Mouse (Mus musculus) gastrocnemius, postnatal 36 days (tissue): ENCODE data around the gene Cpsf6. TPM values are rescaled to one million over a fixed set of nuclear protein-coding genes. Genes with fewer than 3 reads are reported as not detected.
"Not testable (repeated sequence)": the region's sequence is repeated elsewhere in the genome, so short reads cannot be mapped to it uniquely, and the experiment has no call there.

Experiments used
- DNase-seq, 2 experiments: peaks; one replicate each; pipeline ENCODE4 v3.0.0; 2022
- intact Hi-C: fragments of 180-260 bp; cut with DNase I; formaldehyde crosslinking; loops from one replicate; pipeline ENCODE4 v1.15.1; 2025
- total RNA-seq, 2 experiments: library from RNA; stranded (reverse); gene quantifications; 2 replicates each; pipeline ENCODE4 v1.2.3; 2021

The Cpsf6 gene
- total RNA-seq, 2 experiments from 2014 or later, result 18.9 to 20.3 TPM

DNA sequence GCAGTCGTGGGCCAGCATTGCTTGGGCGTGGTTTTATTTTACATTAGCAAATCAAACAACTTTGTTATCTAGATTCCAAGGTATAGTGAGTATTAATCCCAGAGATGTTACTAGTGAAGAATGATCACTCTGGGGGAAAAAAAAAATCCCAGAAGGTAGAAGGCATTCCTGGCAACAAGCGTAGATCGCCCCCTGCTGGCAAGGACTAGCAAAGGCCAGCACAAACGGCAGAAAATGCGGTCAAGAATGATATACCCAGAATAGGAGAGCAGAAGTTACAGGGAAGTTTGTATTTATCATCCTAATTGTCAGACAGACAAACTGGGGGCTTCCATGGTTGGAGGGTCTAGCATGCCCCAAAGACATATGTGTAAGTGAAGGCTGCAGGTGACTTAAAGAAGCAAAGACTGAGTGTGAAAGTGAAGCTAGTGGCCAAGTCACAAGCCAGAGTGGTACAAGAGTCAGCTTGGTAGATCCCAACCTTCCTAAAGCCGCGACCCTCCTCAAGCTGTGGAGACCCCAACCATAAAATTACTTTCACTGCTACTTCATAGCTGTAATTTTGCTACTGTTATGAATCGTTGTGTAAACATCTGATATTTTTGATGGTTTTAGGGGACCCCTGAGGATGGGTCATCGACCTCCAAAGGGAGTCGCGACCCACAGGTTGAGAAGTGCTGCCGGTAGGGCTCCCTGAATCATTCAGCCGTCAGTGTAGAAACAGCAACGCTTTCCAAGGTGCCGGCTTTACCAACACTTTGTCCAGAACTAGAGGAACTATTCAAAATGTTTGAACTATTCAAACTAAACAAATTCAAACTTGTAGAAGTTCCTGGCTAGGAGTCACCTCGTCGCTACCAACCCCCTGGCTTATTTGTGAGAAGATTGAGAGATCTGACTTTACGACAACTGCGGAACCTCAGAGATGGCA is 22.9 kb upstream of the Cpsf6 start:
- intact Hi-C loops, result no loop called here
- peak; percentile 17 to 25 for DNase-seq

DNA sequence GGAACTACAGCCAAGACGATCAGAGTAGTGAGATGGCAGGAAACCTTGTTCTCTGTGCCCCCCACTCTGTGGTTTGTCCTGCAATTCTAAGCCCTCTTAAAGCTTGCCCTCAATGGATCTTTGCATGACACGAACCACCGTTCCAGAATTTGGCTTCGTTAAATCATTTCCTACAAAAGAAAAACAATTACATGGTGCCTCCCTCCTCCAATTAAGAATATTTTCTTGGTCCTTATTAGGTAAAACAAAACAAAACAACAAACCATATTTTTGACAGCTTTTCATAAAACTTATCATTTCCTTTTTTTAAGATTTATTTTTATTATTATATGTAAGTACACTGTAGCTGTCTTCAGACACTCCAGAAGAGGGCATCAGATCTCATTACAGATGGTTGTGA is 21.5 kb upstream of the Cpsf6 start:
- no peak for DNase-seq
- intact Hi-C loops, result no loop called here

DNA sequence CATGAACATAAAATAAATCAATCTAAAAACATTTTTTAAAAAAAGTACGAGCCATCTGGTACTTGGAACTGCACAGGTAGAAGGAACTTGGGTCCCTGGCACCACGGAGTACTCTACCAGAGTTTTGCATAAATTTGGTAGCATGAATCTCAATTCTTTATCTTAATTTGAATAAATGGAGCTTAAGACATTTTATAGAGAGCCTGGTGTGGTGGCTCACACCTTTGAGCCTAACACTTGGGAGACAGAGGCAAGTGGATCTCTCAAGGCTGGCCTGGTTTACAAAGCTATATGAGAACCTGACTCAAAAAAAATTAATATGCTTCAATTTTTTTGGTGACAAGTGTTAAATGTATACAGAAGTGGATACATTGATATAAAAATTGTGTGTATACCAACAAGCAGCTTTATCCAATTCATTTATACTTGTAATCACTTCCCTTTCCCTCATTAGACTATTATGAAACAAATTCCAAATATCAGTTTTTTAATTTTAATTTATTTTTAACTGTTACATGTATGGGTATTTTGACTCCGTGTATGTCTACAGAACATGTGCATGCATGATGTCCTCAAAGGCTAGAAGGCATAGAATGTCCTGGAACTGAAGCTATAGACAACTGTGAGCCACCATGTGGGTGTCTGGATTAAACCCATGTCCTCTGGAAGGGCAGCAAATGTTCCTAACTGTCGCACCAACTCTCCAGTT is 20.6 kb upstream of the Cpsf6 start:
- DNase-seq, result no peak
- intact Hi-C loops, result no loop called here

DNA sequence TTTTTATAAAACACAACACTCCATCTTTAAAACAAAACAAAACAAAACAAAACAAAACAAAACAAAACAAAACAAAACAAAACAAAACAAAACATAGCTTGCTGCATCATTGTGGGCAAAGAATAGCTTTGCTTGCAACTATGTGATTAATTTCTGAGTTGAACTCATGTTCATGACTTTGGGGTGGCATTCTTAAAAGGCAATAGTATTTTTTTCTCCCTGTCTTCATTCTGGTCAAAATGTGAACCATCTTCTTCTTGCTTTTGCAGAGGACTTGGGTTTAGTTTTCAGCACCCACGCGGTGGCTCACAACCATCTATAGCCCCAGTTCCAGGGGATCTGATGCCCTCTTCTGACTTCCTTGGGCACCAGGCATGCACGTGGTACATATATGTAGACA is 20.0 kb upstream of the Cpsf6 start:
- no peak for DNase-seq
- intact Hi-C loops, result no loop called here

DNA sequence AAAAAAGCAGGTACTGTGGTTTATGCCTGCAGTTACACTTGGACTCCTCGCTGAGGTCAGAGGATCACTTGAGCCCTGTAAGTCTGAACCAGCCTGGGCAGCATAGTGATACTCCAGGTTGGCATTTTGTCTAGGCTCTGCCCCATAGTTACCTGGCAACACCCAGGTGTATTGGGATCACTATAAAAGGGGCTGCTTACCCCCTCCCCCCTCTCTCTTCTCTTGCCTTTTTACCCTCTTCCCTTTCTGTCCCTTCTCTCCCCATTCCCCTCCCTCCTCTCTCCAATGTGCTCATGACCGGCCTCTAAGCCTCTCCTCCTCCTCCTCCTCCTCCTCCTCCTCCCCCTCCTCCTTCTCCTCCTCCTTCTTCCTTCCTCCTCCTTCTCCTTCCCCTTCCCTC is 19.4 kb upstream of the Cpsf6 start:
- DNase-seq, result no peak
- intact Hi-C loops, result no loop called here

DNA sequence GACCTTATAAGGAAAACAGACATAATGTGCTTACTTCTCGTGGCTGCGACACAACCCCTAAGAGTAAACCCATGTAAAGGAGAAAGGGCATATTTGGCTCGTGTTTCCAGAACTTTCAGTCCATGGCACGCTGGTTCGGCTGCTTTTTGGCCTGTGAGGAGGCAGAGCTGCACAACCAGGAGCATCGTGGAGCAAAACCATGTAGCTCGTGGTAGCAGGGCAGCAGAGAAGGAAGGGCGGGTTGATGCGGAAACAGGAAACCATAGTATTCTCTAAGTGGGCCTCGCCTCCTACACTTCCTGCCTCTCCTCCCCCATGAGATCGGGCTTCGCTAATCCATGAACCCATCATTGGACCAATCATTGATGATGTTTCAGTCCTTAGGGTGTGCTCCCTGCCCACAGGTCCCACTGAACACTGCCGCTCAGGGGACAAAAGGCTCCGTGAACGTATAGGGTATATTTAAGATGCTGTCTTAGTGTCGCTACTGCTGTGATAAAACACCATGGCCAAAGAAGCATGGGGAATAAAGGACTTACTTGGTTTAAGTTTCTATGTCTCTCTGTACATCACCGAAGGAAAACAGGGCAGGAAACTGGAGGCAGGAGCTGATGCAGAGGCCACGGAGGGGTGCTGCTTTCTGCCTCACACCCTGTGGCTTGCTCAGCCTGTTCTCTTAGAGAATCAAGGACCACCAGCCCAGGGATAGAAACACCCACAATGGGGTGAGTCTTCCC is 18.4 kb upstream of the Cpsf6 start:
- DNase-seq, result no peak
- intact Hi-C loops, result no loop called here

DNA sequence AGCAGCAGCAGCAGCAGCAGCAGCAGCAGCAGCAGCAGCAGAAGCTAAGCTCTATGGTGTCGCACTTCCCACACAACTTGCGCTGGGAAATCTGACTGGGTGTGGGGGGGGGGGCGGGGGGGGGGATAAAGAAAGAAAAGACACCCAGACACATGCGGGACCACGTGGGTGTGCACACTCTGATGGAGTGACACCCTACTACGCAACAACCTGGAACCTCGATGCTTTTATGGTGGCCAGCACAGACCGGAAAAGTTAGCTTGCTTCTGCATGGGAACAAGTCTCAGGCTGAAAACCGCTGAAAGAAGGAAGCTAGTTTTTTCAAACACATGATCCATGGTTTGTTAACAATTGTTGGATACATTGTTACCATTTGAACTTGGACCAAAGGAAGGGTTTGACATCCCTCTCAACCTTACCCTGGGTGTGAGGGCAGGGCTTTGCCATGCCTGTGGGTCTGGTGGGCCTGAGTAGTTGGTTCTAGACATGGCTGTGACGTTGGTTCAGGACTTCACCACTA is 17.4 kb upstream of the Cpsf6 start:
- DNase-seq, result no peak
- intact Hi-C loops, result no loop called here

DNA sequence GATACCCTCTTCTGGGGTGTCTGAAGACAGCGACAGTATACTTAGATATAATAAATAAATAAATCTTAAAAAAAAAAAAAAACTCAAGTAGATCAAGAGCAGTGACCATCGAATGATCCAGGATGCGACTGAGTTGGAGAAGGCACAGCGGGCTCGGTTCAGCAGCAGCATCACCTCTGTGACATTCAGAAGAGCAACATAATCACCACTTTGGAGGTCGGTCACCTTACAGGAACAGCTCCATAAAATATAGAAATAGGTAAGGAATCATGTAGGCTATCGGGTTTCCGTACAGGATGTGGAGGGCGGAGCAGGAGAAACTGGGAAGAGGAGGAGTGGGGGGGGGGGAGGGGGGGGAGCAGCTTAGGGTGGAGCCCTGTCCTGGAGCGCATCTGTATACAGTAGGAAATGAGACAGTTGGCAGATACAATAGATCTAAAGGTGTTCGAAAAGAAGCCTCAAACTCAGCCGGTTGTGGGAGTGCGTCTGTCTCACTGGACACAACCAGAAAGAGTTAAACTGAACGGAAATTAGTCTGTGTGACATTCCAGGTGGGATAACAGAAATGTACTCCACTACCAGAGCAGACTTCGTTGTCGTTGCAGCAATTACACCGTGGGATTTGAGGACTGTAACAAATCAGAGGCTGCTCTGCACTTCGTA is 16.7 kb upstream of the Cpsf6 start:
- intact Hi-C loops, result no loop called here

DNA sequence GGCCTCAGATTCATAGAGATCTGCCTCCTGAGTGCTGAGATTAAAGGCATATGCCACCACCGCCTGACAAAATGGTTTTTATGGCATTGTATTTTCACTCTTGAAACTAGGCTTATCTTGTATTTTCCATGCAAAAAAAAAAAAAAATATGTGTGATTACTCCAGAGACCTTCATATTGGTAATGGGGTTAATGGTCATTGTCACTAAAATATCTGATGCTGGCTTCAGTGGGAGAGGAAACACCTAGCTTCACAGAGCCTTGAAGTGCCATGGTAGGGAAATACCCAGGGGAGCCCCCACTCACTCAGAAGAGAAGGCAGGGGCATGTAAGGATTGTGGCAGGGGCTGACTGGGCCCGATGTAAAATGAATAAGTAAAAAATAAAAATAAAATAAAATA is 16.0 kb upstream of the Cpsf6 start:
- no peak for DNase-seq
- intact Hi-C loops, result no loop called here

More for the DNA sequence above, 16.7 kb upstream of the Cpsf6 start:
- no peak for DNase-seq

DNA sequence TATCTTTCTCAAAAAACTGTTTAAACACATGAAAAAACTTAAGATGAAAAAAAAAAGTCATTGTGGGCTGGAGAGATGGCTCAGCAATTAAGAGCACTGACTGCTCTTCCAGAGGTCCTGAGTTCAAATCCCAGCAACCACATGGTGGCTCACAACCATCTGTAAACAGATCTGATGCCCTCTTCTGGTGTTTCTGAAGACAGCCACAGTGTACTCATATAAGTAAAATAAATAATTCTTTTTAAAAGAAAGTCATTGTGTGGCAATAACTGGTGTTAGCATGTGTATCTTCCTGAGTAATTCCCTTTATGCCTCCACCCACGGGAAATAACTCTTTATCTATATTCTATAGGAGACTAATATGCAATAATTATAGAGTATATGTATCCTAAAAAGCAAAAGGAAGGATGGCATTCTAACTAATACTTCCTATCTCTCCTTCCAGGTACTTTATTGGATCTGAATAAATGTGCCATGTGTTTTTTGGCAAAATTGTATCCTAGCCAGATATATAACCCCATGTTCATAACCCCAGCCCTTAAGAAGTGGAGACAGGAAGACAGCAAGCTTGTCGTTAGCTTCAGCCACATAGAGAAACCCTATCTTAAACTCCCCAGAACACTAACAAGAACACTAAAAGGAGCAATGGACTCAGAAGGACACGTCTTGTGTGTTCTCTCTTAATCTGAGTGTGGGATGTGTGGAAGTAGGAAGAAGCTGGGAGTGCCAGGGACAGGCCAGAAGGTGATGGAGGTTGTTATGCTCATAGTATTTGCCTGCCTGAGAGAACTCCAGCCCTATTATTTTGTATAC is 15.1 kb upstream of the Cpsf6 start:
- intact Hi-C loops, result loop anchor here (5.0 kb wide), 1 partner anchor 42 kb away; no protein-coding TSS in a partner anchor
- DNase-seq, result no peak

DNA sequence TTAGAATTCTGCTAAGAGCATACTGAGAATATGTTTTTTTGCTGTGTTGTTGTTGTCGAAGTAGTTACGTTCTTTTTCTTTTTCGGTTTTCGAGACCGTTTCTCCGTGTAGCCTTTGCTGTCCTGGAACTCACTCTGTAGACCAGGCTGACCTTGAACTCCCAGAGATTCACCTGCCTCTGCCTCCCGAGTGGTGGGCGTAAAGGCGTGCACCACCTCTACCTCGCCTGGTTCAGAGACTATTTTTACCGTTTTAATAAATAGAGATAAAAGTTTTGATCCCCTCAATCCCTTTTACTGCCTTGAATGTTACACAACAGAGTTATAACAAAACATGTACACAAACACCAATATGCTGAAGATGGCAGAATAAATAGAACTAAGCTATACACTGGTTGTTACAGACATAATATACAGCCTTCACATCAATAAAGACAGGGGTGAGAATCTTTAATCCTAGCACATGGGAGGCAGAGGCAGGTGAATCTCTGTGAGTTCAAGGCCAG is 14.1 kb upstream of the Cpsf6 start:
- intact Hi-C loops, result loop anchor here (5.0 kb wide), 1 partner anchor 43 kb away; no protein-coding TSS in a partner anchor
- DNase-seq, result no peak

DNA sequence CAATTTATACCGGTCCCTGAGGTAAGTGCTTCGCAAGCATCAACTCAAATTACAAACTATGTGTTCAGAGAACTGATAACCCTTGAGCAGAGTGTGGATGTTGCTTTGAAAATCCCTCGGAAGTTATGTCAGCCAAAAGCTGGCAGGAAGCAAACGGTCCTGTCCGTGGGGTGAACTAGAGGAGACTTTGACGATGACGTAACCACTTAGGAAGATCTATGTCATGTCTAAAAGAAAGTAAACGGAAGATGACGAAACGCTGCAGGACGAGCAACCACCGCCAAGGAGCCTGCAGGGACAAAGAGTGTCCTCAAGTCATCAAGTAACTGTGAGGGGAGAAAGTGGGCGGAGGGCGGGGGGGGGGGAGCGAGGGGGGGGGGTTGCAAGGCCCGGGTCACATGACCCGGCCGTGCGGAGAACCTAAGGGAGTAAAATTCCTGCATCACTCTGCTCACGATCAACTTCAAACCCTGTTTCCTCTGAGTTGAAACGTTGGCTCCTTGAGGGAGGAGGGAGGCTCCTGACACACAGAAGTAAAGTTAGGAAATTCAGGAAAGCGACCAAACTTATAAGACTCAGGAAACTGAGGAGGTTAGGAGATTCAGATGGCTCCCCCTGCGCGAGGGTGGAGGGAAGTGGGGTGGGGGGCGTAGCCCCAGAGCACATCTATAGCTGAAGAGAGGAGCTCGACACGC is 13.5 kb upstream of the Cpsf6 start:
- intact Hi-C loops, result loop anchor here (5.0 kb wide), 1 partner anchor 44 kb away; no protein-coding TSS in a partner anchor
- DNase-seq, result peak in 1 of 2 experiments; percentile 22

DNA sequence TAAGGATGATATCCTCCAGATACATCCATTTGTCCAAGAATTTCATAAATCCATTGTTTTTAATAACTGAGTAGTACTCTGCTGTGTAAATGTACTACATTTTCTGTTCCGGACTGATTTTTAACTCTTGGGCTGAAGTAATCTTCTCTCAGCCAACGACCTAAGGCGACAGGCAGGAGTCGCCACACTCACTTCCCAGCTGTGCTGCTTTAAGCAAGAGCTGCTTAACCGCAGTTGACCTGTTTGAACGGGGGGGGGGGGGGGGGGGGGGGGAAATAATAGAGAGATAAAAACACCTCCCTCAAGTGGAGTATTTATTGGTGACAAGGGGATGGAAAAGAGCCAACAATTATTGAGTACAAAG is 13.0 kb upstream of the Cpsf6 start:
- intact Hi-C loops, result loop anchor here (5.0 kb wide), 1 partner anchor 44 kb away; no protein-coding TSS in a partner anchor
- DNase-seq, result no peak

DNA sequence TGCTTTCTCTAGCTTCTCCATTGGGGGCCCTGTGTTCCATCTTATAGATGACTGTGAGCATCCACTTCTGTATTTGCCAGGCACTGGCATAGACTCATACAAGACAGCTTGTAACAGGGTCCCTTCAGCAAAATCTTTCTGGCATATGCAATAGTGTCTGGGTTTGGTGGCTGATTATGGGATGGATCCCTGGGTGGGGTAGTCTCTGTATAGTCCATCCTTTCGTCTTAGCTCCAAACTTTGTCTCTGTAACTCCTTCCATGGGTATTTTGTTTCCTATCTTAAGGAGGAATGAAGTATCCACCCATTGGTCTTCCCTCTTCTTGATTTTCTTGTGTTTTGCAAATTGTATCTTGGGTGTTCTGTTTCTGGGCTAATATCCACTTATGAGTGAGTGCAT is 12.6 kb upstream of the Cpsf6 start:
- DNase-seq, result not testable (repeated sequence)
- intact Hi-C loops, result loop anchor here (5.0 kb wide), 1 partner anchor 45 kb away; no protein-coding TSS in a partner anchor

DNA sequence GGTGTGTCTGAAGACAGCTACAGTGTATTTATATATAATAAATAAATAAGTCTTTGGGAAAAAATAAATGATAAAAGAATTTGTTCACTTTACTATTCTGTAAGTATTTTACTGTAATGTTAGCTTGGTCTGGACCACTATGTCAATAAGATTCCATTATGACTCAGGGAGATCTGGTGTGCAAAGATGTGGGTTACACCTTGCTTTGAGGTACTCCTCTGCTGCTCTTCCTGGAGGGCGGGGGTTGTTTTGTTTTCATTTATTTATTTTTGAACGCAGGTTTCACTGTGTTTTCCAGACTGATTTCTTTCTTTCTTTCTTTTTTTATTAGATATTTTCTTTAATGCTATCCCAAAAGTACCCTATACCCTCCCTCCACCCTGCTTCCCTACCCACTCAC is 12.0 kb upstream of the Cpsf6 start:
- no peak for DNase-seq
- intact Hi-C loops, result loop anchor here (5.0 kb wide), 1 partner anchor 46 kb away; no protein-coding TSS in a partner anchor

DNA sequence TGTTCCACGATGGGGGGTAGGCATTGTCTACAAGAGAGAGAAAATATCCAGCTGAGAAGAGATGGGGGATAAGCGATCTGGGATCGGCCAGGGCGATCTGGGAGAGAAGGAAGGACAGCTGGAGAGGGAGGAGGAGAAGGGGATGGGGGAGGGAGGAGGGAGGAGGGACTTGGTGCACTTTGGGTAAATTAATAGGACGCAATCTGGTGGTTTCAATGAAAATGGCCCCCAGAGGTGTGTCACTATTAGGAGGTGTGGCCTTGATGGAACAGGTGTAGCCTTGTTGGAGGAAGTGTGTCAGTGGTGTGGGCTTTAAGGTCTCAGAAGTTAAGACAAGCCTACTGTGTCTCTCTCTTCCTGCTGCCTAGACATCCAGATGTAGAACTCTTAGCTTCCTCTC is 11.2 kb upstream of the Cpsf6 start:
- intact Hi-C loops, result loop anchor here (5.0 kb wide), 1 partner anchor 46 kb away; no protein-coding TSS in a partner anchor
- DNase-seq, result no peak

DNA sequence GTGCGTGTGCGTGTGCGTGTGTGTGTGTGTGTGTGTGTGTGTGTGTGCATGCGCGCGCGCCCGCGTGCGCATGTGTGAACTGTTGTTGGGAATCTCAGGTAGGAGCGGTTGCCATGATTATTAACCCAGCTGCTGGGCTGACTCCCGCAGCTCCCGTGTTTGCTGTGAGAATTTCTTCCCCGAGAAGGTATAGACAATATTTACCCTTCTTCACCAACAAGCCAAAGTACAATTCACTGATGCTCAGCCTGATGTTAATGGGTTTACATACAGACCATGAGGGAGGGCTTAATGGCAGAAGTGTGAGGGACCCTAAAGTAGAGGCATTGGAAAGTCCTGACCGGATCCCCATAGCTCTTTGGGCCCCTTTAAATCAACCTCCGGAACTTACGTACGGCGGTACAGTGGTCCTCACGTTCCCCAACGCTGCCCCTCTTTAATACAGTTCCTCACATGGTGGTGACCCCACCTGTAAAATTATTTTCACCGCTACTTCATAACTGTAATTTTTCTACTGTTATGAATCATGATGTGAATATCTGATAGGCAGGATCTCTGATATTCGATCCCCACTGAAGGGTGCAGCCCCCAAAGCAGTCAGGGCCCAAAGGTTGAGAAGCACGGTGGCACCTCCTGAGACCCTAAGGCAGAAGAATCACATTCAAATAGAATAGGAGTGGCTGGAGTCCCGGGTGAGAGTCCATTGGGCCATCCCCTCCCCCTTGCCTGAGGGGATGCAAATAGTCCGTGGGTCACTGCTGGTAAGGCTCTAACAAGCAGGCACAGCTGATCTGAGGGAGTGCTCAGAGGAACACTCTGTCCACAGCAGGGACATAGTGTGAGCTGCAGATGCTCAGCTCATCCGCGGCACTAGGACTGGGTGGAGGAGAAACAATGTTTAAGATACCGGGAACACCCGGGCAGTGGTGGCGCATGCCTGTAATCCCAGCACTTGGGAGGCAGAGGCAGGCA is 10.4 kb upstream of the Cpsf6 start:
- DNase-seq, result no peak
- intact Hi-C loops, result loop anchor here (5.0 kb wide), 1 partner anchor 47 kb away; no protein-coding TSS in a partner anchor
